Mouse (Mus musculus): Measurements from ENCODE around the gene Fam3c. TPM values are rescaled to one million over a fixed set of nuclear protein-coding genes. Genes with fewer than 3 reads are reported as not detected.

The Fam3c gene
- polyA plus RNA-seq, 1 experiment from 2014 or later: 40.1 TPM

GRCm38 (mm10) chr6:22258784-22259183 lies 97.3 kb downstream of the Fam3c start:
- no peaks in the 10 kb centered on the region for H3K27me3 ChIP-seq (ENCODE audit: control insufficient read depth, insufficient read depth, low read length)
- 62% methylated on average over 4 of the region's 4 CpGs for WGBS
- no peak overlapping the region for H3K4me2 ChIP-seq (ENCODE audit: low read depth, severe bottlenecking)
- no peak overlapping the region for H3K4me3 ChIP-seq (ENCODE audit: low read depth, low read length)
- no peaks in the 10 kb centered on the region for H3K9me3 ChIP-seq (ENCODE audit: control insufficient read depth, low read length)
- H3K4me1 ChIP-seq (ENCODE audit: control insufficient read depth, insufficient read depth, low read length): no peaks in the 10 kb centered on the region
- DNase-seq (ENCODE audit: low spot score): no peak
- no peak overlapping the region for H3K27ac ChIP-seq (replicated peaks; ENCODE audit: low read depth, low read length)
- ATAC-seq (ENCODE audit: insufficient number of reproducible peaks, low FRiP score, low TSS enrichment, low read depth): no peak
- no peak overlapping the region for H3K9ac ChIP-seq (ENCODE audit: low read length)
- no peaks in the 10 kb centered on the region for H3K36me3 ChIP-seq (ENCODE audit: control insufficient read depth, insufficient read depth, low read length)

Other genes starting within 250 kb of the Fam3c start
- gene Wnt16, start 68.0 kb downstream of the Fam3c start, polyA plus RNA-seq (2014; fragmentation: Nextera tagmentation; extraction: Ambion mirVana): 0.51 and 0.88 TPM in 2 replicates

Data from limb, embryonic 11.5 days (tissue).